Mouse (Mus musculus) gastrocnemius, adult 2 months (tissue): Measurements from ENCODE around the gene Plscr4. TPM values are rescaled to one million over a fixed set of nuclear protein-coding genes. Genes with fewer than 3 reads are reported as not detected.

Experiments used
- DNase-seq: peaks from one replicate; pipeline ENCODE4 v3.0.0; 2022
- H3K27ac ChIP-seq: fragments of 200-600 bp; 2 replicates; pipeline ENCODE4 v1.8.1; 2022; ENCODE audit warnings: mild to moderate bottlenecking
- H3K4me3 ChIP-seq: fragments of 200-600 bp; 2 replicates; pipeline ENCODE4 v1.8.1; 2022; ENCODE audit warnings: mild to moderate bottlenecking, moderate library complexity
- CTCF ChIP-seq: fragments of 200-600 bp; IDR thresholded peaks from 2 replicates; pipeline ENCODE4 v1.8.1; 2022; ENCODE audit warnings: antibody characterized with exemption, mild to moderate bottlenecking, moderate library complexity
- intact Hi-C: fragments of 180-260 bp; cut with DNase I; formaldehyde crosslinking; loops from one replicate; pipeline ENCODE4 v1.15.1; 2025
- total RNA-seq, 2 experiments: library from RNA; stranded (reverse); gene quantifications; 2 replicates each; pipeline ENCODE4 v1.2.3; 2021

Gene Plscr4
- total RNA-seq, 2 experiments from 2014 or later: 2.7 to 3.3 TPM

DNA sequence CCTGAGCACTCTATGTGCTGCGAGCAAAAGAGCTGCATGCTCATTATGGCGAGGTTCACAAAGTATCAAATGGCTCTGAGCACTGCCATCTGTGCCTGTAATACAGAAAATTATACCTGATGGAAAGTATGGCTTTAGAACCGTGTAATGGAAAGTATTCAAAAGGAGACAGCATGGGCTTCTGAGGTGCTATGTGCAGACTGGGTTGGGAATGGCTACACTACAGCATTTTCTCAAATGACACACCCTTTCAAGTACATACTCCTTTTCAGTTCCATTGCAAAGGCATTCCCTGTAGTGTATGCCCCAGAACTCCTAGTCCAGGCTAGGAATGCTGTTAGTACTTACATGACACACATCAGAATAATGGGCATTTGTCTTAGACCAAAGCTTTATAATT is 72.9 kb downstream of the Plscr4 start:
- DNase-seq: no peak
- Histone ChIP-seq H3K27ac (no peak overlapping the region), H3K4me3 (no peak overlapping the region)
- TF ChIP-seq CTCF: no peak
- intact Hi-C loops: no loop called here

DNA sequence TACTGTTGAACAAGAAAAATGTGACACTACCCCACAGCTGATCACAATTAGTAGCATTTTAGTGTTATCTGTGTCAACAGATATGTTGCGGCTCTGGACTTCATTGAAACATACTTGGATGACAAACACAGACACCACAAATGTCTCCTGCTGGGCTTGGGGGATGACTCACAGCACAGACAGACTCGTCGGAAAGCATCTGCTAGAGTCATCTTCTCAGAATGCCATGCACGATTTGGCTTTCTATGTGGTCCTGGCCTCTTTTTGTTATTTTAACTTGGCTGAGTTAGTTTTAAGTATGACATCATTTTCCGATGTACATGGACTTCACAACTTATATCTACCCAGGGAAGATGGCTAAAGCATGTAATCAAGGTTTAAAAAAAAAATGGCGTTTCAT is 80.6 kb downstream of the Plscr4 start:
- intact Hi-C loops: no loop called here
- H3K27ac ChIP-seq: no peak overlapping the region
- TF ChIP-seq CTCF: no peak
- no peak overlapping the region for H3K4me3 ChIP-seq
- DNase-seq: no peak

DNA sequence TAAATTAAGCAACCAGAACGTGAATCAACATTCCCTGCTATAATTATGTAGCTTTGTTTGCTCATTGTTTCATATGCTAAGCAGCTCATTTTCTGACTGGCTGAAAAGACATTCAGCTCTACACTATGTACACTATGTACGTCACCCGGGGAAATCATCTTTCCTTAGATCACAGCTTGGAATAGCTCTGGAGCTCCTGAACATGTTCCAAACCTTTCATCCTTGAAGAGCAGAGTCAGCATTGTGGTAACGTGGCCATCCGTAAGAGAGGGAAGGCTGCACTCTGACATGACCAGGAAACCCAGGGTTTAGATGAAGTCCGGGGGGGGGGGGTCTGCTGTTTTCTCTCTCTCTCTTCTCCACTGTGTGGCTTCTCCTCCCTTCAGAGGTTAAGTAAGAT is 81.0 kb downstream of the Plscr4 start:
- intact Hi-C loops: no loop called here

More for the DNA sequence above, 81.0 kb downstream of the Plscr4 start:
- TF ChIP-seq CTCF: no peak
- no peak overlapping the region for H3K4me3 ChIP-seq
- H3K27ac ChIP-seq: no peak overlapping the region
- no peak for DNase-seq

Other genes starting within 250 kb of the Plscr4 start
- 1 to 10 TPM in 1 of 2 experiments, under 1 TPM in 1; 0.51 to 1.3 TPM for gene Plscr1, start 207.6 kb upstream of the Plscr4 start, total RNA-seq
- 1 to 10 TPM in 1 of 2 experiments, under 1 TPM in 1; 0.84 to 2.1 TPM for gene Plscr2, start 181.8 kb upstream of the Plscr4 start, total RNA-seq
- gene 1700057G04Rik, start 148.0 kb upstream of the Plscr4 start, total RNA-seq: not detected
- gene Plod2, start 84.8 kb downstream of the Plscr4 start, total RNA-seq: 1 to 10 TPM; 1.8 to 6.6 TPM